ENCODE assay signal across 17 mouse cellular contexts in the genomic region with DNA sequence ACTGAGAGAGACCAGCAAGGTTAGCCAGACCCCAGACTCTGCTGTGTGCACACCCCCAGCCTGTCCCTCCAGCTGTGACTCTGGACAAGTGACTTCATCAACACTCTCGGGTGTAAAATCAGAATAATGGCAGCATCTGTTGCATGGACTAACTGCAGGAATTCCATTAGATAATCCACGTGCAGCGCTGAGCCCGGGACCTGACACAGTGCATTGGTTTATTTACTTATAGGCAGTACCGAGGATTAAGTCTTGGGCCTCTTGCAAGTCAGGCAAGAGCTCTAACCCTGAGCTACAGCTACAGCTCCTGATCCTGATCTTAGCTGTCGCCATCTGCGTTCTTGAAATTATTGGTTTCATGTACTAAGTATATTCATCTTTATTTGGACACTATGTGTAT. TPM values are rescaled to one million over a fixed set of nuclear protein-coding genes. Genes with fewer than 3 reads are reported as not detected.
DNase-seq lines count a peak whose midpoint lies in the region; ATAC-seq and TF ChIP-seq lines count a peak whose summit lies in the region.
"Had no signal": no experiment of that assay in that cellular context is flagged by ENCODE, and none has a peak within 500 bp of the region (broad histone marks: within the 10 kb centered on the region; RNA-seq: fewer than 3 reads in every experiment).

No protein-coding gene starts in this region.

- no peak overlapping the region for H3K27ac ChIP-seq in embryonic facial prominence, embryonic 11.5 days (replicated peaks; ENCODE audit: low read depth, low read length)
- no peak overlapping the region for H3K27ac ChIP-seq in embryonic facial prominence, embryonic 10.5 days (replicated peaks)
- H3K27ac ChIP-seq in stomach, embryonic 16.5 days (ENCODE audit: low read length): no peak overlapping the region
- no peak overlapping the region for H3K27ac ChIP-seq in heart, embryonic 11.5 days (ENCODE audit: low read depth, low read length)
- H3K27ac ChIP-seq: hindbrain, embryonic 10.5 days; kidney, postnatal 0 days had no signal

- no peak overlapping the region for H3K4me3 ChIP-seq in embryonic facial prominence, embryonic 11.5 days (ENCODE audit: low read depth, low read length)
- H3K4me3 ChIP-seq in embryonic facial prominence, embryonic 10.5 days: no peak overlapping the region
- H3K4me3 ChIP-seq in myocyte: no peak overlapping the region
- no peak overlapping the region for H3K4me3 ChIP-seq in stomach, embryonic 16.5 days (replicated peaks; ENCODE audit: low read length)
- H3K4me3 ChIP-seq in heart, embryonic 11.5 days (ENCODE audit: low read depth, low read length): no peak overlapping the region
- H3K4me3 ChIP-seq: hindbrain, embryonic 10.5 days had no signal

- no peaks in the 10 kb centered on the region for H3K9me3 ChIP-seq in embryonic facial prominence, embryonic 11.5 days (replicated peaks; ENCODE audit: control insufficient read depth, low read length)
- peaks cover 4% of the 10 kb centered on the region; the same call in 1 of the 2 replicates for H3K9me3 ChIP-seq in embryonic facial prominence, embryonic 10.5 days
- H3K9me3 ChIP-seq in stomach, embryonic 16.5 days (replicated peaks; ENCODE audit: control insufficient read depth, low read length): no peaks in the 10 kb centered on the region
- H3K9me3 ChIP-seq in heart, embryonic 11.5 days (replicated peaks; ENCODE audit: control insufficient read depth, low read length): no peaks in the 10 kb centered on the region
- H3K9me3 ChIP-seq: hindbrain, embryonic 10.5 days had no signal

- H3K79me2 ChIP-seq in myocyte (ENCODE audit: control insufficient read depth, insufficient read depth): no peaks in the 10 kb centered on the region

- no peak overlapping the region for H3ac ChIP-seq in myocyte (ENCODE audit: control insufficient read depth, insufficient read length)

- H3K36me3 ChIP-seq in embryonic facial prominence, embryonic 11.5 days (replicated peaks; ENCODE audit: control insufficient read depth, insufficient read depth, low read depth, low read length): no peaks in the 10 kb centered on the region
- peaks cover 15% of the 10 kb centered on the region for H3K36me3 ChIP-seq in embryonic facial prominence, embryonic 10.5 days (replicated peaks)
- H3K36me3 ChIP-seq in myocyte (ENCODE audit: control insufficient read depth, insufficient read depth): no peaks in the 10 kb centered on the region
- no peaks in the 10 kb centered on the region for H3K36me3 ChIP-seq in stomach, embryonic 16.5 days (ENCODE audit: control insufficient read depth, insufficient read depth, low read length)
- no peaks in the 10 kb centered on the region for H3K36me3 ChIP-seq in heart, embryonic 11.5 days (ENCODE audit: control insufficient read depth, insufficient read depth, low read length)

- H3K9ac ChIP-seq in embryonic facial prominence, embryonic 11.5 days (replicated peaks; ENCODE audit: low read length): no peak overlapping the region
- H3K9ac ChIP-seq in stomach, embryonic 16.5 days (ENCODE audit: low read length): no peak overlapping the region
- no peak overlapping the region for H3K9ac ChIP-seq in heart, embryonic 11.5 days (ENCODE audit: low read depth, low read length)
- H3K9ac ChIP-seq: liver, postnatal 0 days had no signal

- DNase-seq in embryonic facial prominence, embryonic 11.5 days (ENCODE audit: low spot score): peak; percentile 20
- DNase-seq in embryonic facial prominence, embryonic 10.5 days (ENCODE audit: low spot score): no peak
- DNase-seq in embryo, embryonic 11 days: peak; percentile 33
- no peak for DNase-seq in heart, adult 18-20 months
- DNase-seq: adrenal gland, postnatal 14 days; cerebellum, adult 11 months; cerebellum, postnatal 10 days; gastrocnemius, postnatal 25 days; kidney, adult 11 months; liver, postnatal 0 days; right cerebral cortex, postnatal 14 days had no signal

- H3K4me2 ChIP-seq in embryonic facial prominence, embryonic 11.5 days (ENCODE audit: low read depth, low read length): no peak overlapping the region
- H3K4me2 ChIP-seq in myocyte (ENCODE audit: low read depth): peak overlapping the region; percentile 82
- no peak overlapping the region for H3K4me2 ChIP-seq in stomach, embryonic 16.5 days (ENCODE audit: low read depth, low read length)
- no peak overlapping the region for H3K4me2 ChIP-seq in heart, embryonic 11.5 days

- no peak for TF ChIP-seq POLR2A in myocyte (IDR thresholded peaks at IDR 0.05; ENCODE audit: insufficient read length, low read depth)

- H3K27me3 ChIP-seq in embryonic facial prominence, embryonic 11.5 days (ENCODE audit: control insufficient read depth, insufficient read depth, low read length): no peaks in the 10 kb centered on the region
- no peaks in the 10 kb centered on the region for H3K27me3 ChIP-seq in embryonic facial prominence, embryonic 10.5 days (replicated peaks; ENCODE audit: low read depth, poor library complexity, severe bottlenecking)
- H3K27me3 ChIP-seq in myocyte (ENCODE audit: control insufficient read depth, insufficient read depth, insufficient read length): no peaks in the 10 kb centered on the region
- no peaks in the 10 kb centered on the region for H3K27me3 ChIP-seq in stomach, embryonic 16.5 days (ENCODE audit: control insufficient read depth, insufficient read depth, low read length)
- no peaks in the 10 kb centered on the region for H3K27me3 ChIP-seq in heart, embryonic 11.5 days (ENCODE audit: control insufficient read depth, insufficient read depth, low read length)

- no peak for ATAC-seq in embryonic facial prominence, embryonic 11.5 days (replicated peaks; ENCODE audit: insufficient number of reproducible peaks, low FRiP score, low TSS enrichment, low read depth)
- peak; percentile 35; the same call in 1 of the 2 replicates for ATAC-seq in stomach, embryonic 16.5 days (ENCODE audit: insufficient read depth, low FRiP score)
- no peak for ATAC-seq in heart, embryonic 11.5 days (replicated peaks; ENCODE audit: insufficient number of reproducible peaks, low FRiP score, low TSS enrichment)
- ATAC-seq: forebrain, embryonic 14.5 days; liver, postnatal 0 days had no signal

- no peaks in the 10 kb centered on the region for H3K4me1 ChIP-seq in embryonic facial prominence, embryonic 11.5 days (ENCODE audit: control insufficient read depth, insufficient read depth, low read length)
- H3K4me1 ChIP-seq in embryonic facial prominence, embryonic 10.5 days: peaks cover 46% of the 10 kb centered on the region
- H3K4me1 ChIP-seq in stomach, embryonic 16.5 days (ENCODE audit: control insufficient read depth, insufficient read depth, low read length): peaks cover 24% of the 10 kb centered on the region
- H3K4me1 ChIP-seq in heart, embryonic 11.5 days (ENCODE audit: control insufficient read depth, insufficient read depth, low read length): peaks cover 31% of the 10 kb centered on the region

- 62% methylated on average over 7 of the region's 7 CpGs for WGBS in embryonic facial prominence, embryonic 11.5 days
- WGBS in embryonic facial prominence, embryonic 10.5 days: 69% methylated on average over 7 of the region's 7 CpGs
- WGBS in stomach, embryonic 16.5 days: 19% methylated on average over 7 of the region's 7 CpGs
- WGBS in heart, embryonic 11.5 days (ENCODE audit: insufficient replicate concordance): 44% methylated on average over 7 of the region's 7 CpGs

TF ChIP-seq in myocyte, 11 proteins besides CTCF, POLR2A, EP300 and RAD21:
- TF ChIP-seq CEBPB (IDR thresholded peaks at IDR 0.05; ENCODE audit: insufficient read depth, poor library complexity, severe bottlenecking) (no peak), TCF12 (IDR thresholded peaks at IDR 0.05; ENCODE audit: insufficient read depth, poor library complexity, severe bottlenecking) (no peak), MAX (IDR thresholded peaks at IDR 0.05; ENCODE audit: low read depth) (no peak), SRF (IDR thresholded peaks at IDR 0.05; ENCODE audit: control insufficient read depth, insufficient read length, low read depth) (no peak), TCF3 (IDR thresholded peaks at IDR 0.05; ENCODE audit: insufficient read length, low read depth) (no peak), E2F4 (IDR thresholded peaks at IDR 0.05; ENCODE audit: insufficient read depth) (no peak), REST (IDR thresholded peaks at IDR 0.05; ENCODE audit: insufficient read depth, insufficient read length) (no peak), MYOD1 (IDR thresholded peaks at IDR 0.05; ENCODE audit: control insufficient read depth in 1 of 3, insufficient read length in 2 of 3, low read depth in 2 of 3) (no peak), POLR2AphosphoS2 (IDR thresholded peaks at IDR 0.05; ENCODE audit: insufficient read length, low read depth) (no peak), MYOG (IDR thresholded peaks at IDR 0.05; ENCODE audit: control insufficient read depth in 1 of 3, insufficient read depth in 1 of 3, insufficient read length in 2 of 3, low read depth in 2 of 3) (no peak), USF1 (IDR thresholded peaks at IDR 0.05; ENCODE audit: low read depth) (no peak)

RNA-seq across cellular contexts. Expression of a gene that starts 37.3 kb away (rescaled TPM):
- polyA plus RNA-seq in embryonic facial prominence, embryonic 11.5 days (2014; fragmentation: Nextera tagmentation; extraction: Ambion mirVana): 12.0 and 12.4 TPM in 2 replicates
- 18.8 and 20.1 TPM in 2 replicates for polyA plus RNA-seq in embryonic facial prominence, embryonic 10.5 days (2016; fragmentation: Nextera tagmentation; extraction: Ambion mirVana)
- polyA plus RNA-seq in myocyte (2012; fragmentation: generic; extraction: Trizol): 27.2 TPM
- 15.7 and 17.4 TPM in 2 replicates for polyA plus RNA-seq in stomach, embryonic 16.5 days (2015; fragmentation: Nextera tagmentation; extraction: Ambion mirVana)
- 1 to 10 TPM; 7.2 to 8.0 TPM for total RNA-seq in heart, adult 18-20 months (2021)
- polyA plus RNA-seq in heart, embryonic 11.5 days (2014; fragmentation: Nextera tagmentation; extraction: Ambion mirVana): 7.1 and 10.6 TPM in 2 replicates

Comparison
In these comparisons a context has a peak if more than half of its experiments do, and no peak if none do; other contexts are left out.
1. DNase-seq: peak in embryonic facial prominence, embryonic 11.5 days (single experiment) and embryo, embryonic 11 days (single experiment); none in embryonic facial prominence, embryonic 10.5 days (single experiment) and heart, adult 18-20 months (0 of 2).